Mouse (Mus musculus): Measurements from ENCODE around the gene Olfr371. TPM values are rescaled to one million over a fixed set of nuclear protein-coding genes. Genes with fewer than 3 reads are reported as not detected.

Gene Olfr371
- not detected for polyA plus RNA-seq (2017; shearing (Covaris generic))

GRCm38 (mm10) chr8:85225688-85226087 is at the start of gene Olfr371:
Gene Olfr371, plus strand, starts transcription at chr8:85225988.

Other genes starting within 250 kb of the Olfr371 start
- 5,448 TPM for gene Junb, start 247.3 kb upstream of the Olfr371 start, polyA plus RNA-seq (2017; shearing (Covaris generic))
- gene Hook2, start 235.4 kb upstream of the Olfr371 start, polyA plus RNA-seq (2017; shearing (Covaris generic)), result 17.0 TPM
- not detected for gene Best2, start 211.5 kb upstream of the Olfr371 start, polyA plus RNA-seq (2017; shearing (Covaris generic))
- 27.0 TPM for gene Asna1, start 200.7 kb upstream of the Olfr371 start, polyA plus RNA-seq (2017; shearing (Covaris generic))
- 176 TPM for gene Trir, start 199.2 kb upstream of the Olfr371 start, polyA plus RNA-seq (2017; shearing (Covaris generic))
- gene Tnpo2, start 189.1 kb upstream of the Olfr371 start, polyA plus RNA-seq (2017; shearing (Covaris generic)), result 27.4 TPM
- gene Fbxw9, start 165.9 kb upstream of the Olfr371 start, polyA plus RNA-seq (2017; shearing (Covaris generic)), result 4.4 TPM
- not detected for gene Gm5741, start 158.0 kb upstream of the Olfr371 start, polyA plus RNA-seq (2017; shearing (Covaris generic))
- gene Dhps, start 154.2 kb upstream of the Olfr371 start, polyA plus RNA-seq (2017; shearing (Covaris generic)), result 89.9 TPM
- 122 TPM for gene Wdr83os, start 145.2 kb upstream of the Olfr371 start, polyA plus RNA-seq (2017; shearing (Covaris generic))
- gene Wdr83, start 144.7 kb upstream of the Olfr371 start, polyA plus RNA-seq (2017; shearing (Covaris generic)), result 14.5 TPM
- gene Man2b1, start 142.7 kb upstream of the Olfr371 start, polyA plus RNA-seq (2017; shearing (Covaris generic)), result 100 TPM
- gene Zfp791, start 102.9 kb upstream of the Olfr371 start, polyA plus RNA-seq (2017; shearing (Covaris generic)), result not detected
- 0.27 TPM for gene Cks1brt, start 74.1 kb upstream of the Olfr371 start, polyA plus RNA-seq (2017; shearing (Covaris generic))
- gene Orc6, start 73.6 kb downstream of the Olfr371 start, polyA plus RNA-seq (2017; shearing (Covaris generic)), result 31.6 TPM
- 67.0 TPM for gene Vps35, start 73.8 kb downstream of the Olfr371 start, polyA plus RNA-seq (2017; shearing (Covaris generic))
- gene Mylk3, start 160.4 kb downstream of the Olfr371 start, polyA plus RNA-seq (2017; shearing (Covaris generic)), result not detected
- gene 4921524J17Rik, start 206.8 kb downstream of the Olfr371 start, polyA plus RNA-seq (2017; shearing (Covaris generic)), result 25.7 TPM

All from effector memory CD4-positive, alpha-beta T cell, adult 7 months (primary cell).